Mouse (Mus musculus): ENCODE results near the gene Spata31d1b. TPM values are rescaled to one million over a fixed set of nuclear protein-coding genes. Genes with fewer than 3 reads are reported as not detected.

Spata31d1b gene
- total and polyA plus RNA-seq, 3 experiments: not detected

DNA sequence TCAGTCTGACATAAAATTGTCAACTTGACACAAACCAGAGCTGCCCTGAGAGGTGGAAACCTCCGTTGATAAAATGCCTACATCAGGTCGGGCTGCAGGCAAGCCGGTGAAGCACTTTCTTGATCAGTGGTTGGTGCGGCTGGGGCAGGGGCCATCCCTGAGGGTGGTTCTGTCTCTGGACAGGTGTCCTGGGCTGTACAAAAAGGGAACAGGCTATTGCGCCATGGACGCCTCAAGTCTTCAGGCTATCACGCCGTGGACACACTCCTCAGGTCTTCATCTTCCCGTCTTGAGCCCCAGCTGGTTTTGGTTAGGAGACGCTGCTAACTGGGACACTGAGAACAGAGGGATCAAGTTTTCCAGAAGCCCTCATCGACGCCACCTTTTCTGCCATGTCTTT is 38.2 kb downstream of the Spata31d1b start:
- Histone ChIP-seq H3K27me3 (ENCODE audit: control insufficient read depth in 1 of 2, insufficient read depth in 2 of 2, low read length in 2 of 2) (no peaks in the 10 kb centered on the region), H3K4me3 (ENCODE audit: control insufficient read depth in 1 of 2, insufficient read depth in 1 of 2, low read depth in 2 of 2, low read length in 2 of 2) (no peak overlapping the region), H3K9me3 (replicated peaks; ENCODE audit: insufficient read depth, low read length) (no peaks in the 10 kb centered on the region), H3K36me3 (ENCODE audit: control insufficient read depth in 1 of 2, insufficient read depth in 2 of 2, low read length in 2 of 2) (no peaks in the 10 kb centered on the region), H3K4me1 (ENCODE audit: control insufficient read depth in 1 of 2, insufficient read depth in 2 of 2, low read length in 2 of 2) (peaks cover 0 to 5% of the 10 kb centered on the region in 2 experiments; a peak in 2 of 4 replicates), H3K79me2 (ENCODE audit: control insufficient read depth, insufficient read depth, low read length, poor library complexity) (no peaks in the 10 kb centered on the region), H3K9ac (ENCODE audit: control insufficient read depth, low read depth, low read length, poor library complexity, severe bottlenecking) (no peak overlapping the region), H3K27ac (ENCODE audit: control insufficient read depth, low read depth, low read length) (no peak overlapping the region)
- TF ChIP-seq POLR2AphosphoS2 (IDR thresholded peaks at IDR 0.05; ENCODE audit: low read length): no peak
- no peak for DNase-seq (ENCODE audit: low read depth, low spot score)

DNA sequence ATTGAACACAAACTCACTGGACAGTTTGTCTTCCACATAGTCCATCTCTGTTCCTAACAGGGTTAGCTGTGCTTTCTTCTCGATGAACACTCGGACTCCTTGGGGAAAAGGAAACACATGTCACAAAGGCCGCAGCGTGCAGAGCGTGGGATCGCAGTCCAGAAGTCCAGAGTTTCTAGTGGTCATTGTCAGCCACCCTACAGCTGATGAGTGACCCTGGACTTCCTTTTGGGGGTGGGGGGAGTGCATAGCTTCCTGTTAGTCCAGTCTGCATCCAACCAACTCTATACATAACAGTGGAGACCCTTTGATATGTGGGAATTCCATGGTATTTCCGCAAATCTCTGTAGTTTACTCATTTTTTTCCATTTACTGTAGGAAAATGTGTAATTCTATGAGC is 44.8 kb downstream of the Spata31d1b start:
- Histone ChIP-seq H3K27me3 (ENCODE audit: control insufficient read depth in 1 of 2, insufficient read depth in 2 of 2, low read length in 2 of 2) (no peaks in the 10 kb centered on the region), H3K9me3 (replicated peaks; ENCODE audit: insufficient read depth, low read length) (no peaks in the 10 kb centered on the region), H3K4me1 (ENCODE audit: control insufficient read depth in 1 of 2, insufficient read depth in 2 of 2, low read length in 2 of 2) (no peaks in the 10 kb centered on the region), H3K27ac (ENCODE audit: control insufficient read depth, low read depth, low read length) (no peak overlapping the region), H3K9ac (ENCODE audit: control insufficient read depth, low read depth, low read length, poor library complexity, severe bottlenecking) (no peak overlapping the region), H3K36me3 (ENCODE audit: control insufficient read depth in 1 of 2, insufficient read depth in 2 of 2, low read length in 2 of 2) (peaks cover 0 to 18% of the 10 kb centered on the region in 2 experiments; a peak in 2 of 4 replicates), H3K4me3 (ENCODE audit: control insufficient read depth in 1 of 2, insufficient read depth in 1 of 2, low read depth in 2 of 2, low read length in 2 of 2) (no peak overlapping the region), H3K79me2 (ENCODE audit: control insufficient read depth, insufficient read depth, low read length, poor library complexity) (no peaks in the 10 kb centered on the region)
- TF ChIP-seq HCFC1 (IDR thresholded peaks at IDR 0.05; ENCODE audit: low read depth, low read length) (no peak), EP300 (IDR thresholded peaks at IDR 0.05; ENCODE audit: low read depth in 1 of 2, low read length in 2 of 2) (no peak), GATA1 (IDR thresholded peaks at IDR 0.05; ENCODE audit: low read depth, low read length) (no peak), BHLHE40 (IDR thresholded peaks at IDR 0.05; ENCODE audit: borderline replicate concordance, low read depth, low read length) (no peak), UBTF (IDR thresholded peaks at IDR 0.05; ENCODE audit: borderline replicate concordance, insufficient read depth, low read depth, low read length) (no peak), SIN3A (IDR thresholded peaks at IDR 0.05; ENCODE audit: low read length) (no peak), TCF12 (IDR thresholded peaks at IDR 0.05; ENCODE audit: low read depth, low read length) (no peak), POLR2AphosphoS5 (IDR thresholded peaks at IDR 0.05; ENCODE audit: borderline replicate concordance, low read depth, low read length) (no peak), MAZ (IDR thresholded peaks at IDR 0.05; ENCODE audit: low read depth, low read length) (no peak), E2F4 (IDR thresholded peaks at IDR 0.05; ENCODE audit: borderline replicate concordance, low read depth, low read length) (no peak)
- DNase-seq (ENCODE audit: low read depth, low spot score): no peak

DNA sequence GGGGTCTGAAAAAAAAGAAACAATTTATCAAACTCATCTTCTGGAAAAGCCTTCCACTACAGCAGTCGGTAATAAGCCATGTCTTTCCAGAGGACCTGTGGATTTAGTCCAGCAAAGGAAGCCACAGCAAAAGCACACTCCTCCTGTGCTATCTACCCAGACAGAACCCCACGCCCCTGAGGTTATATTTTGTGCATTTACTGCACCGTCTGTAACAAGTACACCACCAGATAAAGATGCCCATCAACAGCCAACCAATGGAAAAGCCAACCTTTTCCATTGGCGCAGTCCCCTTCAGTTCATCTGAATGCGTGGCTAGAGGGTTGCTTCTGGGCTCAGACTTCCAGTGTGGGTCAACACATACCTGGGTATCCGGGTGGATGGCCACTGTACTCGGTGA is 50.7 kb downstream of the Spata31d1b start:
- Histone ChIP-seq H3K9ac (ENCODE audit: control insufficient read depth, low read depth, low read length, poor library complexity, severe bottlenecking) (no peak overlapping the region), H3K79me2 (ENCODE audit: control insufficient read depth, insufficient read depth, low read length, poor library complexity) (peaks cover 32% of the 10 kb centered on the region), H3K27me3 (ENCODE audit: control insufficient read depth in 1 of 2, insufficient read depth in 2 of 2, low read length in 2 of 2) (no peaks in the 10 kb centered on the region), H3K27ac (ENCODE audit: control insufficient read depth, low read depth, low read length) (no peak overlapping the region), H3K9me3 (replicated peaks; ENCODE audit: insufficient read depth, low read length) (no peaks in the 10 kb centered on the region), H3K4me3 (ENCODE audit: control insufficient read depth in 1 of 2, insufficient read depth in 1 of 2, low read depth in 2 of 2, low read length in 2 of 2) (no peak overlapping the region), H3K36me3 (ENCODE audit: control insufficient read depth in 1 of 2, insufficient read depth in 2 of 2, low read length in 2 of 2) (peaks cover 16 to 24% of the 10 kb centered on the region in 2 experiments), H3K4me1 (ENCODE audit: control insufficient read depth in 1 of 2, insufficient read depth in 2 of 2, low read length in 2 of 2) (peaks cover 10% of the 10 kb centered on the region in 2 experiments)
- no peak for TF ChIP-seq ZKSCAN1 (IDR thresholded peaks at IDR 0.05; ENCODE audit: low read depth, low read length)
- TF ChIP-seq POLR2AphosphoS2 (IDR thresholded peaks at IDR 0.05; ENCODE audit: low read length): no peak
- no peak for TF ChIP-seq GATA1 (IDR thresholded peaks at IDR 0.05; ENCODE audit: low read depth, low read length)
- TF ChIP-seq TAL1 (IDR thresholded peaks at IDR 0.05; ENCODE audit: low read length): no peak
- no peak for TF ChIP-seq ZC3H11A (IDR thresholded peaks at IDR 0.05; ENCODE audit: low read depth, low read length)
- no peak for TF ChIP-seq HCFC1 (IDR thresholded peaks at IDR 0.05; ENCODE audit: low read depth, low read length)
- TF ChIP-seq MYB (IDR thresholded peaks at IDR 0.05; ENCODE audit: low read depth, low read length): no peak
- no peak for TF ChIP-seq RCOR1 (IDR thresholded peaks at IDR 0.05; ENCODE audit: low read depth, low read length)
- TF ChIP-seq SMC3 (IDR thresholded peaks at IDR 0.05; ENCODE audit: low read depth, low read length): no peak
- TF ChIP-seq USF1 (IDR thresholded peaks at IDR 0.05; ENCODE audit: low read depth, low read length): no peak
- TF ChIP-seq CTCF (IDR thresholded peaks at IDR 0.05 in 2 of 3, conservative IDR thresholded peaks at IDR 0.05 in 1 of 3; ENCODE audit: control insufficient read depth in 1 of 3, insufficient read depth in 1 of 3, low read depth in 2 of 3, low read length in 3 of 3, poor library complexity in 1 of 3, severe bottlenecking in 1 of 3): no peak
- TF ChIP-seq MAFK (IDR thresholded peaks at IDR 0.05; ENCODE audit: borderline replicate concordance, low read depth, low read length): no peak
- TF ChIP-seq MAX (IDR thresholded peaks at IDR 0.05; ENCODE audit: low read length): no peak
- TF ChIP-seq POLR2AphosphoS5 (IDR thresholded peaks at IDR 0.05; ENCODE audit: borderline replicate concordance, low read depth, low read length): no peak
- no peak for TF ChIP-seq TBP (IDR thresholded peaks at IDR 0.05; ENCODE audit: low read depth, low read length)
- TF ChIP-seq KAT2A (conservative IDR thresholded peaks at IDR 0.05; ENCODE audit: low read depth, low read length): no peak
- no peak for DNase-seq (ENCODE audit: low read depth, low spot score)
